Mouse (Mus musculus): ENCODE measurements at regions not wholly inside any gene's neighbourhood (a gene's known extent, or its start where the extent isn't known, plus 50 kb on each side); places are given as distances from the start of the nearest gene placed in this dataset.

- TF ChIP-seq POLR2A (IDR thresholded peaks at IDR 0.05; ENCODE audit: borderline replicate concordance, extremely low read depth, low read depth, low read length) (no peak), CTCF (IDR thresholded peaks at IDR 0.05; ENCODE audit: insufficient read depth, low read length) (no peak)
Observed at GRCm38 (mm10) chr11:64335456-64335855, 99.7 kb upstream of the Hs3st3a1 start.
